Mouse (Mus musculus) spleen, adult 18-20 months (tissue): ENCODE data around the gene Pard3b.

ENCODE experiments used
- DNase-seq, 2 experiments: peaks; one replicate each; pipeline ENCODE4 v3.0.0; 2022; ENCODE audit warnings: mixed read lengths in 2 of 2

The Pard3b gene

DNA sequence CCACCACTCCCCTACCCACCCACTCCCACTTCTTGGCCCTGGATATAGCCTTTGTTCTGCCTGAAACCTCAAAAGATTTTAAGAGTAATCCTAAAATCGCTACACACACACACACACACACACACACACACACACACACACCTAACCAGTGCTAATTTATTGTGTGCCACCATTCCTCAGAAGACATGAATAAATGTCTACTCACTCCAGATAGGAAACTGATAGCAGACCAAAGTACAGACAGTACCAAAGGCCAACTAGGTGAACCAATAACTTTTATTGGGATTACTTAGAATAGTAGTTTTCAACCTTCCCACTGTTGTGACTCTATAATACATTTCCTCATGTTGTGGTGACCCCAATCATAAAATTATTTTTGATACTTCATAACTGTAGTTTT lies 483.8 kb downstream of the Pard3b start:
- no peak for DNase-seq

GRCm38 (mm10) chr1:62129186-62129585 lies 490.6 kb downstream of the Pard3b start:
- DNase-seq: no peak

DNA sequence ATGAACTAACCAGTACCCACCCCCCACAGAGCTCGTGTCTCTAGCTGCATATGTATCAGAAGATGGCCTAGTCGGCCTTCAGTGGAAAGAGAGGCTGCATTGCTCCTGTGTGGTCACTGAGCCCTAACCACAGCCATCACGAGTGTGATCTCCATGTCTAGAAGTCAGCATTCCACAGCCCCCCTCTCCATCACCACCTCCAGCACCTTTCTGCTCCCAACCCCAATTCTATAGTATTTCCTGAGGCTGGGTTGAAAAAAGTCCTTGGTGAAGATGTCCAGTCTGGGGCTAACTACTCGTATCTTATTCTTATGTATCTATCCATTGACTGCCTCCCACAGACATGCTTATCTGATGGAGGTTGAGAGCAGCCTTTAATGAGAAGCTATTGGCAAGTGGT lies 509.5 kb downstream of the Pard3b start:
- DNase-seq: no peak

- DNase-seq: no peak
These were observed 510.2 kb downstream of the Pard3b start for GRCm38 (mm10) chr1:62148786-62149185.

- DNase-seq: no peak
These were observed 517.3 kb downstream of the Pard3b start for GRCm38 (mm10) chr1:62155970-62156369.

DNA sequence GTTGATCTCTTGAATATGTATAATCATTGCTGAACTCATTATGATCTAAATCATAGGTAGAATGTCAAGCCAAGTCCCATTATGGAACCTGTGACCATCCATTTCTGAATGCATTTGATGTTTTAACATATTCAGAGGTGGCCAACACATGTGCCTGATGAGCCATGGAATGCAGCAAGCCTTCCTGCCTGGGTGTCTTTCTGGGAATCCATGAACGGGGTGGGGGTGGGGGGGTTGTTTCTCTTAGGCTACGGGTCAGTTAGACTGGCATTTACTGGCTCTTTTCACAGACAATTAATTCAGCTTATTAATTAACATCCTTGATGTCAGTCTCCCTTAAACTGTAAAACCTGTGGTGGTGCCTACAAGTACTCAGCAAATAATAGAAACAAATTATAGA lies 521.0 kb downstream of the Pard3b start:
- DNase-seq: no peak

GRCm38 (mm10) chr1:62175013-62175640 lies 536.5 kb downstream of the Pard3b start:
- no peak for DNase-seq

GRCm38 (mm10) chr1:62181638-62182037 lies 543.0 kb downstream of the Pard3b start:
- DNase-seq: no peak

DNA sequence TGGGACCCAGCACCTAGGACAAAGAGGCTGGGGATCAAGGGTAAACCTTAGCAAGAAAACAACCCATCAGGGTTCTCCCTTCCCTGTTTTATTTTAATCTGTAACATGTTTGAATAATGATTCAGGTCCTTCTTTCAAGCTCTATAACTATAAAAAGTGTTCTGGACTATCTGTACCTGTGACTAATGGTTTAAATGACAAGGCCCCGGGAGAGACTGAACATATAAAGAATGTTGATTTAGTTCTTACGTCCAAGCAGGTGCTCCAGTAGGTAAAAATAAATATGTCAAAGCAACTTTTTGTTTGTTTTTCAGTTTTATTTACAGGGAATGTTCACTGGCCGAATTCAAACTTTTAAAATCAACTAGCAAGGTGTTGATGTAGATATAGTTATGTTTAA lies 544.0 kb downstream of the Pard3b start:
- DNase-seq: no peak

GRCm38 (mm10) chr1:62190786-62191185 lies 552.2 kb downstream of the Pard3b start:
- DNase-seq: no peak

DNA sequence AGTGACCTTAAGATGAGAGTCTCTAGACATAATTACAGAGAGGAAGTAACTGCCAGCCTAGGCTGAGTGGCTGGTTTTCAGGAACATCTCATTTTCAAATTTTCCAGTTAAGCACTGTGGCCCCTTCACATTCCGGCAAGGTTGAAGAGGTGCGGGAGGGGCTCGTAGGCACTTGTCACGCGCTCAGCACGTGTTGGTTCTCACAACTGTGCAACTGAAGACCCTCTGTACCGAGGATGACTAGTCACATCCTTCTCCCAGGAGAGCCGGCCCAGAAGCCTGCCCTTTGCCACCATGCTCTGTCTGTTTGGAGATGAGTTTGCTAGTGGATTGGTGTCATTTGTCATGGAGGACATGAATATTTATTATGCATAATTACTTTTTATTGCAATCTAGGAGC lies 558.9 kb downstream of the Pard3b start:
- no peak for DNase-seq

DNA sequence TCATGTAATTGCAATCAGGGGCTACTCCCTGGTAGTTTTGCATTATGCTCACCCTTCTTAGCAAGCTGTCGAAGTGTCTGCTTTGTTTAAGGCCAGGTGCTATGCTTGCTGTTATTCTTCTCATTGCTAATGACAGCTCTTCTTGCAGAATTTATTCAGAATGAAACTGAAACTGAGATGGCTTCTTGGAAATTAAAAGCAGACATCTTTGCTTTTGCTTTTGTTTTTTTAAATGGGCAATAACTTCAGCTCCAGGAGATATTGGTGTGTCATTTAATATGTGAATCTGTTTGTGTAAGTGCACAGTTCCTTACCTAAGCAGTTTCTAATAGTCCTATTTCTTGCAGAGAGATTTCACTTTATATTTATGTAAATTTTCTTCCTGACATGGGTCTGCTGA lies 562.3 kb downstream of the Pard3b start:
- no peak for DNase-seq

GRCm38 (mm10) chr1:62201686-62202257 lies 563.1 kb downstream of the Pard3b start:
- DNase-seq: no peak

DNA sequence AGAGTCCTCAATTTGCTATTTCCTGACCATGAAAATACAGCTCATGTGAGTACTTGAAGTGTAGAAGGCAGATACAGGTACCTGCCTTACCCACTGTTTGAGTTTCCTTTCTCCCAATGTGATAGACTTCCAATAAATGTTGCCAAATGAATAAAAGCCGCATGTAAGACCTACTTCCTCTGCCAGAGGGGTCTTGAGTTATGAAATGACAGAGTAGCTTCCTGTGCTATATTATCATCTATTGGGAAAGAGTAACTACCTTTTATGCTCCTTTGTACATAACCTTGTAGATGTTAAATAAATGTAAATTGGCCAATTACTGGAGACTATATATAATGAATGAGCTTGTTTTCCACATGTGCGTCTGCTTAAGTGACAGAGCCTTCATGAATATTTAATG lies 574.7 kb downstream of the Pard3b start:
- no peak for DNase-seq

DNA sequence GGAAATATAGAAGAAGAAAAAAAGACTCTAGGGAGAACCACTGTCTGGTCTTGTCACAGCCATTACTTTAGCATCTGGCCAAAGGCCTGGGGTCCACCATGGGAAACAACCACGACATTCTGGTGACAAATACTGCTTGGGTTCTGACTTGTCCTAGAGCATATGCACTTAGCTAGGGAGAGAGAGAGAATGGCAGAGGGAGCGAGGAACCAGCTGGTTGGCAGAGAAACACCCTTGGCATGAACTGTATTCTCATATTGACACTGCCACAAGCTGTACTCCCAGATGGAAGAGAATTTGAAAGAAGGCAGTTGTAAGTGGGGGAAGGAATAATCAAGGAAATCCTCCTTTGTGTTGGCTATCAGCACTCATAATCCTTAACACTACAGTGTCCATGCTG lies 577.2 kb downstream of the Pard3b start:
- no peak for DNase-seq

GRCm38 (mm10) chr1:62216568-62216967 lies 577.9 kb downstream of the Pard3b start:
- DNase-seq: no peak

GRCm38 (mm10) chr1:62229129-62229528 lies 590.5 kb downstream of the Pard3b start:
- no peak for DNase-seq

- no peak for DNase-seq
These were observed 595.4 kb downstream of the Pard3b start for GRCm38 (mm10) chr1:62234039-62234438.

DNA sequence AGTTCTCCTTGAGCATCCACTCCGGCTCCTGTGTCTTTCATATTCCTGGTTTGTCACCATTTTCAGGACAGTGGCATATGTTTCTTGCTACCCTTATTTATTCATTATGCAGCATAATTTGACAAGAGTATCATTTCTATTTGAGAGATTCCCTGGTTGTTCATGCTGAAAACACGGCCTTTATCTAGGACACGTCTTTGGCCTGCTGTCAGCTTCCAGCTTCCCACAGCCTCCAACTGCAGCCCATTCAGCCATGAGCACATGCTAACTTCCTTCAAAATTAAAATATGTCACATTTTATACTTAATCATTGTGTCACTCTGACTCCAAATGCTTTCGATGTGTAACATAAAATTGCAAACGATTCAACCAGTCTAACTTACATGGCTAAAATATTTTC lies 596.5 kb downstream of the Pard3b start:
- no peak for DNase-seq

DNA sequence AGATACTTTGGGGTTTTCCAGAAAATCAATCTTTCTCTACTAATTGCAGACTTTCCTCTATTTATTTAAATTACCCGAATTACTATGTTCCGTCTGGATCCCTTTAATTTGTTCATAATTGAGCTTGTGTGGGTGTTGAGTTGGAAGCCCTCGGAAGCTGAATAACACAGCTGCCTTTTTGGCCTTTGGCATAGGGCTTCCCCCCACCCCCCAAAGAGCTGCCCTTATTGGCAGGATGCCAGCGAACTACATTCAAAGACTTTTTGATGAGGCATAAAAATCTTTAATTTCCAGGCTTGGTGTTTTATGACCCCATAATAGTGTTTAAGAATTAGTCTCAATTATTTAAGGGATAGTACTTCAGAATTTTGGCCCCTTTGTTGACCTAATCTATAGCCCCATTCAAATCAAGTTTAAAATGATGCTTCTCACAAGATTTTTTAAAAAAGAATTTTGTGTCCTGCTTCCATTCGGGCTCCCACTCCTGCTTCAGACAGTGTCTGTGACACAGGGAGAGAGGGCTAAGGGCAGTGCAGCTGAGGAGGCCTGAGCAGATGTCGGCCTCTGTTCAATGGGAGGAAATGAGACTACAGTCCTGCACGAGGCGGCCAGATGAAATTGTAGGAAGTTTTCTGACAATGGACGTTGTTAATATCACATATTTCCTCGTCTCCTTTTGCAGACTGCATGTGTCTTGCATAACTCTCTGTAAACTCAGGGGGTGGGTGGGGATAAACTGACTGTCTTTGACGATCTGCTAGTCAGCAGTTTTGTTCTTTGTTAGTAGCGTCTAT lies 605.8 kb downstream of the Pard3b start:
- DNase-seq: no peak

GRCm38 (mm10) chr1:62252432-62252831 lies 613.8 kb downstream of the Pard3b start:
- no peak for DNase-seq

GRCm38 (mm10) chr1:62254316-62254715 lies 615.7 kb downstream of the Pard3b start:
- DNase-seq: no peak

GRCm38 (mm10) chr1:62254888-62255287 lies 616.3 kb downstream of the Pard3b start:
- DNase-seq: no peak

DNA sequence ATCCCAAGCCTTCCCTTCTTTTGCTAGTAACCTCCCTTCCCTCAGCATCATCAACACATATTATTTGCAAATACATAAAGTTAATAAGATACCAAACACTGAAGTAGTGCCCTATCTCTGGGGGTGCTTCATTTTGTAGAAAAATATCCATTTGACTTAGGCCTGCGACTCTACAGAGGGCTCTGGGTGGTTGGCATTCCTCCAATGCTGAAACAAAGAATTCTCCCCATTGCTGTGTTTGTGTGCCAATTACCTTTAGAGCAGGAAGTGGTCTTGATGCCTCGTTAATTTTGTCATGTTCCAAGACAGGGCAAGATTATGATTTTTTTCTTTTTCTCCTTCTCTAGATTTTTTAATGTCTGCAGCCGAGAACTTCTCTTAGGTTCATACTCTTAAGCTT lies 637.8 kb downstream of the Pard3b start:
- no peak for DNase-seq
